Mouse (Mus musculus) urinary bladder, postnatal 10 days (tissue): ENCODE data around the gene Gm42791.

Experiments used
- DNase-seq: peaks from one replicate; pipeline ENCODE4 v3.0.0; 2022; ENCODE audit warnings: low spot score

Gm42791 gene

DNA sequence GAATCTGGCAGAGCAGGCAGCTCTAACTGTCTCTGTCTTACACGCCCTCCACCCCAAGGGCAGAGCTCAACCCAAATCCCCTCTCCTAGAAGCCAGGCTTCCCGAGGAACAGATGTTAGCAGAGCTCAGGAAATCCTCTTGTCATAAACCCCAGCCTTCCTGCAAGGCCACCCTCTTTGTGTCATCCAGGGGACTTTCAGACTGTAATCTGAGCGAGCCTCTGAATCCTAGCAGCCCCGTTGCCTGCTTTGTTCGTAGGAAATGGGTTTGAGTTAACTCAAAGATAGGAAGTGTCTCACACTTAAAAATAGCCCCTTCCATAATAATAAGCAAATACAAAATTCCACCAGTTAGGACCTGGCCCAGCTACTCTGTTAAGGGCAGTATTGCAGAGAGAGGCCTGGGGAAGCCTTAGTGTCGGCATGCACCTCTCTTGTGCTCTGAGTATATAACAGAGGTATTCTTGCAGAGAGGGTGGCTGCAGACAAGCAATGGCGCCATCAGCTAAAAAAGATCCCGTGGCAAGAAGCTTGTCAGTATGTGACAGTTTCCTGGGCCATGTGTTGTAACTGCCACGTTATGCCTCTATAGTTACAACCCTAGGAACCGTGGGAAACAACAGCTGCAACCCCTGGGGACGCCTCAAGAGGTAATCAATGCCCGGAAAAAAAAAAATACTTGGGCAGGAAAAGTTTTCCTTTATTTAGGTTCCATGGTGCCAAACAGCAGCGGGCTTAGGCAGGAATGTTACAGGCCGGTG is 17.1 kb downstream of the Gm42791 start:
- no peak for DNase-seq

DNA sequence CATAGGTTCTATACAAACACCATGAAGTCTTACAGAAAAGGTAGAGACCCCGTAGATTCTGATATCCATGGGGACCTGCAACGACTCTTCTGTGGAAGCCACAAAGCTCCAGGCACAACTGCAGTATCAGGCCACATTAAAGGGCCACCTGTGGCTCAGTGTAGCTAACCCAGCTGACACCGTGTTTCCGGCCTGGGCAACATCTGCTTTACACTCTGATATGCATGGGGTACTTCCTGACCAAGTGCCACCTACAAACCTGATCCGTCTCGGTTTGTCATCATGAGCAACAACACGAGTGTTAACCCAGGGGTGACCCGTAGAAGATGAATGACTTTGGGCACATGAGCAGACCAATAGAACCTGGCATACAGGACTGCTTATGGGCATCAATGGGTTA is 18.1 kb downstream of the Gm42791 start:
- DNase-seq, result no peak

DNA sequence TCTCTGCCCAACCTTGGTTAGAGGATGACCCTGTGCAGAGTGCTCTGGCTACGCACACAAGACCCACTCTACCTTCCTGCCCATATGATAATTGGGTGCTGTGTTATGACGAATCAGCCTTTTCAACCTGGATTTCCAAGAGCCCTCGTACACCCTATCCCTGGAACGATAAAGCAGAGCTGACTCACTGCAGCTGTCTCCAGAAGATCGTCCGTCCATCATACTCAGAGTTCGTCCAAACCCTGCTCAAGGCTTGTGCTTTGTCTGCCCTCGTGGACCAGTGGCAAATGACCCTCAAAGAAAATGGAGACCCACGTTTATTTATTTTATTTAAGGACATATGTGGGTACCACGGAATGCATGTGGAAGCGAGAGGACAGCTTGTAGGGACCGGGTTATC is 19.9 kb downstream of the Gm42791 start:
- no peak for DNase-seq

DNA sequence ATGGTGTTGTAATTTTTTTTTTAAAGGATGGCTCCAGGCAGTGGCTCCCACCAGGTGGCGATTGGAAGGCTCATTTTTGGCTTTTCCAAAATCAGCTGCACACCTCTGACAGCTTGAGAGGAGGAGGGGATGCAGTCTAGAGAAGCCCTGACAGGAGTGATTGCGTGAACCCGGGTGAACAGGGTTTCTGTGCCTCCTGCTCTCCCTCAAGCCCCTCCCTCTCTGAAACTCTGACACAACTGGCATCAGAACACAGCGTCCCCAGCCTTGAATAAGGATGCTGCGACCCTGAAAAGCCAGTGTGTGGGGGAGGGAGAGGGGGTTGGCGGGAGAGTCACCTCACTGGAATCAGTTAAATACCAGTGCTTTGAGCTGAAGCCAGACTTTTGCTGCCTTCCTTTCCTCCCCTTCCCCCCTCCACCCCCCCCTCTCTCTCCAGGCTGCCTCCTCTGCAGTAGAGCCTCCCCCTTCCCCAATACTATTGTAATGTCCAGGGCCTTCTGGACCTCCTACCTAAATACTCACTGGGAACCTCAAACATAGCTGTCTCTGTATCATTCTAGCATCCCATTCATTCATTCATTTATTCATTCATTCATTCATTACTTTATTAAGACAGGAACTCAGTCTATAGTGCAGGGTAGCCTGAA is 21.8 kb downstream of the Gm42791 start:
- DNase-seq, result no peak

DNA sequence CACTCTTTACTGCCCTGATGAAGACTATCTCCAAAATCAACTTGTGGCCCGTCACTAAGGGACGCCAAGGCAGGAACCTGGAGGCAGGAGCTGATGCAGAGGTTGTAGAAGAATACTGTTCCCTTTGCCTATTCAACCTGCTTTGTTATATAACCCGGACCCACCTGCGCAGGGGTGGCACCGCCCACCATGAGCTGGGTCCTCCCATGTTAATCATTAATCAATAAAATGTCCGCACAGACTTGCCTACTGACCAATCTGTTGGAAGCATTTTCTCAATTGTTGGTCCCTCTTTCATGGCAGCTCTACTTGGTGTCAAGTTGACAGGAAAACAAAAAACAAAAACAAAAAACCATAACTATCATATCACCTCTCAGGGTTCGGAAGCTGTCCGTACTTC is 22.8 kb downstream of the Gm42791 start:
- DNase-seq, result no peak

DNA sequence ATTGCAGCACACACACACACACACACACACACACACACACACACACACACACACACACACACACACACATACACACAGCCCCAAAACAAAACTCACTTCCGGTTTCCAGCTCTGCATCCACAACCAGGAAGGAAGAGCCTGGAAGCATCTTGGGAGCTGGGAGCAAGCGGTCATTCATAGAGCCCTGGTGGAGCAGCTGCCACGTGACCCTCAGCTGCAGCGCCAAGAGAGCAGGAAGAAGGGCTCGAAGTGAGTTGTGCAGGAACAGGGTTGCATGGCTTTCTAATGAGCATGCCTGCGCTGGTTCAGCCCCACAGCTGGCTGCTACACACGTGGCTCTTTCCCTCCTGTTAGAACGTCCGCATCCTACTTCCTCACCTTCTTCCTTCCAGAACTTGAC is 25.3 kb downstream of the Gm42791 start:
- no peak for DNase-seq

DNA sequence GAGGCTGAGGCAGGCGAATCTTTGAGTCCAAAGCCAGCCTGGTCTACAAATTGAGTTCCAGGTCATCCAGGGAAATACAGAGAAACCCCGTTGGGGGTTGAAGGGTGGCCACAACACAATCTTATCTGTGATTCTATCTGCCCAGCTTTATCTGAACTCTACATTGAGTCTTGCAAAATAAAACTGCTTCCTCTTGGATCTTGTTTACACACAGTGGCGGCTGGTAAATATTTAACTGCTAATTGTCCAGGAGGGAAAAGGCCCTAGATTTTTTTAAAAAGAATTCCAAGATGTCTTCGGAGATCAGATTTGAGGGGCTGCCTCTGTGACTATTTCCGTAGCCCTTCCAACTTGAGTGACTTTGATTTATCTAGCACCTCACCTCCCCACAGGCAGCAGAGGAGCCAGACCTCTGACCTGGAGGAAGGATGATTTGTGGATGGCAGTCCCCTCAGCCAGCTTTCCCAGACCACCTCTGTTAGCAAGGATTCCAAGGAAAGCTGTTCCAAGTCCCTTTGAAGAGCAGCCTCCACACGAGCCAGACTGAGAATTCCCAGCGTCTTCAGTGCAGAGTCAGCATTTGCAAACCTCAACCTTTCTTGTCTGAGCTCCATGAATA is 25.9 kb downstream of the Gm42791 start:
- DNase-seq, result no peak

DNA sequence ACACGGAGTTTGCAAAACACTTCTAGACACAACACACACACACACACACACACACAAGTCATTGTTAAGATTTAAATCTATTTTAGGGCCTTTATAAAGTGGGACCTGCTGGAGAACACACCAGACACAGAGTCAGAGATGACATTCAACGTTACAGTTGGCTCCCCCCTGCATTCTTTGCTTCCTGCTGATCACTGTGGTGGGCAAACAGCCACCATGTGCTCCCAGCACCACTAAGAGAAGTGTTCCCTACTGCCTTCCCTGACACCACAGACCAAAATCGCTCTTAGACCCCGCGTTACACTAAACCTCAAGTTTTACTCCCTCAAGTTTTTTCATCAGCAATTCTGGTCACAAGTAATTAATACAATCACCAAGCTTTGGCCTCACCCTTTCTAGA is 26.8 kb downstream of the Gm42791 start:
- DNase-seq, result no peak

DNA sequence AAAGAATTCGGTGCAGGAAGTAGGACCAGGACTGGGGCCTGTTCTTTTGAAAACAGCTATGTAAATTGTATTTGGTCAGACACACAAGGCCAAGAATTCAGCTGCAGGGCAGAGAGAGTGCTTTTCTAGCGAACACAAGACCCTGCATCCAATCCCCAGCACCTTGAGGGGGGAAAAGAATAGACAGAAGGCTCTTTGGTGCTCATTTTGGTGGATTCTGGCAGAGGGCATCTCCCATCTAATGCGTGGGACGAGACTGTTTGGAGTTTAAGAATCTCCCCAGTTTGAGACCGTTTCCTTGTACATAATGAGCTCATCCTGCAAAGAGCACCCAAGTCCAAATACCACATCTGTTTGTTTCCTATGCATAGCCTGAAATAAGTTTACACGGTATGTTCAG is 28.6 kb downstream of the Gm42791 start:
- no peak for DNase-seq

DNA sequence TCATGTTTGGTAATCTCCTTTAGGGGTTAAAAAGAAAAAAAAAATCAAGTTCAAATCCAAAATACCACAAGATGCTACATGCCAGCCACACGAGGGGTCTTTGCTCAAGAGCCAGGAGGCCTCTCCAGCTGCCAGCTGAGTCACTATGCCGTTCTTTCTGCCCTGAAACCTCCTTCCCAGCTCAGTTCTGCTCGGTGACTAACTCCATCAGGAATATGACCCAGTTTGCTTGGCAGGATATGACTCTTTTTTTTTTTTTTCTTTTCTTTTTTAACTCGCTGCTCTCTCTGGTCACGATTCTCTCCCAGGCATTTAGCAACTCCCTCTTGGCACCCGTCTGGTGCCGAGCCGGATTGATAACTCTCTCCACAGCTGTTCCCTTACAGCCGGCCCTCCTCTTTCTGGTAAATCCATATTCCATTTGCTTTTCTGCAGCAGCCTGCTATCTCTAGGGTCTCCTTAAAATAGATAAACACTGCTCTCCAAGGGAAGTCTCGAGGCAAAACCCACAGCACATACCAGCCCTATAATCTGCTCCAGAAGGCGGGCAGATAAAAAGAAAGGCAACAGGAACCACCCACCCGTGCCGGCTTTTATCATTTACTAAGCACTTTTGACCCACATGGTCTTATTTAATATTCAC is 29.1 kb downstream of the Gm42791 start:
- DNase-seq, result no peak

DNA sequence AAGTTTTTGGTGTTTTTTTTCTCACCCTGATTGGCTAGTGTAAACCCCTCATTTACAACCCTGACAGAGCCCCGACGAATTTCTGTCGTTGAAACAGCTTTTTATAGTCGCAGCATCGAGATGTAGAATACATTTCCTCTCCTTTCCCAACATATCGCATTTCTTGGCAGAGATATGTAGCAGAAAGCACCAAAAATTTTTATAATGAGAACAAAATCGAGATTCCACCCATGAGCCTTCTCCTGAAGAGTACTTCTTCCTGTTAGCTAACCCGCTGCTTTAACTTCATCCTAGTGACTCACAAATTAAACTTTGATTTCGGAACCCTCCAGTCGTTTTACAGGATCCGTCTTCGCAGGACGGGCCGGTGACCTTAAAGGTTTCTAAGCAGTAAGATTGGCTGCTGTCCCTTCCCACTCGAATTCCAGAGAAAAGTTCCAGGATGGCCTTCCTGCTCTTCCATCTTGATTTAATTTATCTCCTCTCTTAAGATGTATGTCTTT is 29.8 kb downstream of the Gm42791 start:
- no peak for DNase-seq

DNA sequence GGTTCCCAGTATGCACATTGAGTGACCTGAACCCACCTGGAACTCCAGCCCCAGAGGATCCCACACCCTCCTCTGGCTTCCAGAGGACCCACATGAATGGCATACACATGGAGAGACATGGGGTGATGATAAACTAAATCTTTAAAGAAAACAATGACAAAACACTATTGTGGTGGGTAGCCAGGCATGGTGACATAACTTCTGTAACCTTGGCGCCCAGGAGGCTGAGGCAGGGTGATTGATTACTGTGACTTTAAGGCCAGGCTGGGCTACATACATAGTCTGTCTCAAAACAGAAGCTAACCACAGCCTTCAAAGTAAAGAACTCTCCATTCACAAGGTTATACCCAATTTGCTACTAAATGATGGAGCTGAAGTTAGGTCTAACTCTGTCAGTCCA is 30.7 kb downstream of the Gm42791 start:
- DNase-seq, result no peak

DNA sequence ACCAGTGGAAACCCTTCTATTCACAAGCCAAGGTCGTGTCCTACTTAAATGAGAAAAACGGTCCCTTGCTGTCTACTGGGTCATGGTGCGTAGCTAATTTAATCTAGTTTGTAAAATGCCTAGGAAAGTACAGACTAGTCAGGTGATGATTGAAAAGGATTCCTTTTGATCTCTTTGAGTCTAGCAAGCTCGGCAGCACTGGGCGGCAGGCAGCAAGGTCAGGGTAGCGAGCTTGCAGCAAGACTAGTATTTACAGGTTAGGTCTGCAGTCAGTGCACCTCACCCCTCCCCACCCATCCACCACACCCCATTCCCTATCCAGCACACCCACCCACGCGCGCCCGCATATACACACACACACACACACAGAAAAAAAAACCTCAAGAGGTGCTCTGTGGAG is 34.7 kb downstream of the Gm42791 start:
- no peak for DNase-seq

DNA sequence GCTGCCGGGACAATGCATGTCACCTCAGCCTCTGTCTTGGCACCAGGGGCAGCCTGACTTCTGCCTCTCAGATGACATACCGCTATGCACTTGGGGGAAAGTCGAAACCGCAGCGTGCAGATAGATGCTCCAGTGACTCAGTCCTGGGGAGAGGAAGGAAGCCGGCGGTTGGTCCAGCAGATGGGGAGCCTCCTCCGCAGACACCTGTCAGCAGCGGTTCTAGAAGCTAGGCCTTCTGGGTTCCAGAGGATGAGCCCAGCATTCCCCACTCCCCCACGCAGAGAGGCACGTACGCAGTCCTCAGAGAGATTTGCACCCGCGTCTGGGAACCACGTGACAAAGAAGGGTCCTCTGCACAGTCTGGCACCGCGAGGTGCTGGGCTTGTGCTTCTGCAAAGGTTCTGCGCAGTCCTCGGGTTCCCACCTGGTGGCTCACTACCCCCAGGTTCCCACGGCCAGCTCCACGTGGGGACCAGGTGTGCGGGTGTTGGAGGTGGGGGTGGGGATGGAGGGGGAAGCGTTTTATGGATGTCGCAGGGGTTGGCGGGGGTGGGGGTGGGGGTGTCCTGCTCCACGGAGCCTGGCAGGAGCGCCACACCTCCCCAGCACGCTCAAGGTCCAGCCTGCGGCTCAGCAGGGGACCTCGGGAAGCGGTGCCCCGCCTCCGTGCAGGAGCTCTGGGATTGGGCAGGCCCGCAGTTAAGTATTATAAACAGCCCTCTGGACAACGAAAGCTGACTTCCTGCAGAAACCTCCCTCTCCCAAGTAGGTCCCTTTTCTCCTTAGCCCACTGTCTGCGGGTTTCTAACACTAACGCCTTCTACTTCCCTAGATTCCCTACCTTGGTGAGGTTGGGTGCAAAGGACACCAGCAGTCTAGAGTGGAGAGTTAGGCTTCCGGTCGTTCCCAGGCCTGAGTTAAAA is 35.6 kb downstream of the Gm42791 start:
- DNase-seq, result no peak

DNA sequence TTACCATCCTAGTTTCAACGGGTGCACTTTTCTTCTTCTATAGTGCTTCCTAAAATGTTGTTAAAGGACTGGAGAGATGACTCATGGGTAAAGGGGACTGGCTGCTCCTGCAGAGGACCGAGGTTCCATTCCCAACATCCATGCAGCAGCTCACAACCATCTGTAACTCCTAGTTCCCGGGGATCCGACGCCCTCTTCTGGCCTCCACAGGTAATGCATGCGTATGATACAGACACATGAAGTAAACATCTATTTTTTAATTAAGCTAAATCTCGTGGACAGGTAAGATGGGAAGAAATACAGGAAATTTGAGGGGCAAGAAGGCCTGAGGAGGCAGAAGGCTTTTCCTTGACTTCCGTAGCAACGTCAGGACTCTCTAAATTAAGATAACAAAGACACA is 36.6 kb downstream of the Gm42791 start:
- no peak for DNase-seq

DNA sequence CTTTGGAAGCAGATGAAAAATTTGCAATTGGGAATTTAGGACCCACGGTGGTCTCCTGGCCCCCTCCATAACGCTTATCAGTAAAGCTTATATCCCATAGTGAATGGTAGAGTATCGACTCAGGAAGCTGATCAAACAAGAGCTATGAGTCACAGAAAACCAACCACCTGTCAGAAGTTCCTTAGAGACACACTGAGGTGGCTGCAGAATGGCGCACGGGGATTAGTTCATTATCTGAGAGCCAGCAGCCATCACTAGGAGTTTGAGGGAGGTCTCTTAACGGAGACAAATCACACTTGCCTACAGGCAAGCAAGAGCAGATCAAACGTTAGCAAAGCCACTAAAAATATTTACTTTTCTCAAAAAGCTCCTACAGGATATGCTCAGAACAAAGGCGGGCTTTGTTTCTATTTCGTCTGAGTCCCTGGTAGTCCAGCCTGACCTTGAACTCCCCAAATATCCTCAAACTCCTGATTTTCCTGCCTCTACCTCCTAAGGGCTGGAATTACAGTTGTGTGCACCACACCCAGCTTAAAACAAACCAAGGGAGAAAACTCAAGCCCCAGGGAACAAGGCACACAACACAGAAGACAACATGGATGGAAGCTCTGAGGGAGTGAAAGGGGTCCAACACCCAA is 37.9 kb downstream of the Gm42791 start:
- no peak for DNase-seq

DNA sequence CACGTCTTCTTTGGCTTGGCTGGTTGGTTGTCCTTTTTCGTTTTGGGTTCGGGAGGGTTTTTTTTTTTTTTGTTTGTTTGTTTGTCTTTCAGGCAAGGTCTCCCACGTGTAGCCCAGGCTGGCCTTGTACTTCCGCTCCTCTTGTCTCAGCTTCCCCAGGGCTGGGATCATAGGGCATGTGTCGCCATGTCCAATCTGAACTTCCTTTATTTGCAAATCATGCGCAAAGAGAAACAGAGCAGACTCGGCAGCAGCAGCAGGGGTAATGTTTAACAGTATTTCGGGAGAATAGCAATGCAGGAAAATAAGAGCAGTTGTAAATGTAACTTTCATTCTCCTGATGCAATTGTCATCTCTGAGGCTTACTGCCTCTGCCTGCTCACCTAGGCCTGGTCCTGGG is 38.9 kb downstream of the Gm42791 start:
- no peak for DNase-seq

DNA sequence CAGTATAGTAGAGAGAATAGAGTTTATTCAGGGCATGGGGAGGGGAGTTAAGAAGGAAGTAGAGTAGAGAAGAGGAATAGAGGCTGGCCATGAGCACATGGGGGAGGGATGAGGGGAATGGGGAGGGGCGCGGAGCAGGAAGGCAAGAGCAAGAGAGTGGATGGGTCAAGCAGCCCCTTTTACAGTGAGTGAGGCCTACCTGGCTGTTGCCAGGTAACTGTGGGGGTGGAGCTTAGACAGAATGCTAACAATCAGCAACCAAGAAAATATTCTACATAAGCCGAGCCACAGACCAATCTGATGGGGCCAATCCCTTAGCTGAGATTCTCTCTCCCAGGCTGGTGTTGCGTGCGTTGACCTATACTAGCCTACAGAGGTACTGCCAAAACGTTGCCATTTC is 39.4 kb downstream of the Gm42791 start:
- DNase-seq, result no peak

DNA sequence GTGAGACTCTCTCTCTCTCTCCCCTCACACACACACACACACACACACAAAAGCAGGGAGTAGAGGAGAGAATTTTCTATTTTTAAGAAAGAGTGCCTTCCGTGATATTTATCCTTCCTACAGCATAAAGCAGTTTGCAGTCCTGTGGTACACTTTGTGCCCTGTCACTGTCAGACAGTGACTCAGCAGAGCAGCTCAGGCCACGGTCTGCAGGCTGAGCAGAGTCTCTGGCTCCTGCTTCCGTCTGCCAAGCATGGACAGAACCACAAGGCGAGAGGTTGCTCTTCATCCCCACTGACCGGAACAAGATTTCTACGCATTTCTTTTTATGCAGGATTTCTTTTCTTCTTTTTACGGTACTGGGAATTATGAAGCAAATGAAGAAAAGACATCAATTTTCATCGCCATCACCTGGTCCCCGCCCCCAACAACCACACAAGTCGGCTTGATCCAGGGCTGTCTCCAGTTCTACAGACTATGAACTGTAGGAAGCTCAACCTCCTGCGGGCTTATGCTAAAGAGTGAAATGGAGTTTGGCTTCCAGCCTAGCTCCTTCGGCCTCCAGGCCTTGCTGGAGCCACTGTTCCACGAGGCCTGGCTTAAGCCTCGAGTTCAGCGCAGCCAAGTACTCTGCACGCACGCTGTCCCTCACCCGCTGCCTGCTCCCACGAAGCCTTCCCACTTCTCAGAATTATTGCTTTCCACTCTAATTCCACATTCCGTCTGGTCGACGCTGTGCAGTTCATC is 40.5 kb downstream of the Gm42791 start:
- no peak for DNase-seq

DNA sequence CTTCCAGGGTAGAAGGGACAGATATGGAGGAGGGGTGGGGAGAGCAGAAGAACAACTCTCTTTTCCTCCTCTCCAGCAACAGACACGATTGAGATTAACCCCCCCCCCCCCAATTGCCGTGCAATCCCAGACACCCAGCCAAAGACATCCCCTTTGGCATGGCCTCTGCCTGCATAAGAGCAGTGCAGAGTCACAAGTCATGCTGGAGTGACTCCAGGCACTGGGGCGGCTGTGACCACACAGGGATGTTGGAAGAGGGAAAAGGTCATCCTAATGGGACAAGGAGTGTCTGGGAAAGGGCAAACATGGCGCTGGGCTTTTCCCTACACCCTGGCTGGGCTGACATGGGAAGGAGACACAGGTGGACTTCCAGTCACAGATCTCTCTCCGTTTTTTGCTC is 41.8 kb downstream of the Gm42791 start:
- DNase-seq, result no peak

DNA sequence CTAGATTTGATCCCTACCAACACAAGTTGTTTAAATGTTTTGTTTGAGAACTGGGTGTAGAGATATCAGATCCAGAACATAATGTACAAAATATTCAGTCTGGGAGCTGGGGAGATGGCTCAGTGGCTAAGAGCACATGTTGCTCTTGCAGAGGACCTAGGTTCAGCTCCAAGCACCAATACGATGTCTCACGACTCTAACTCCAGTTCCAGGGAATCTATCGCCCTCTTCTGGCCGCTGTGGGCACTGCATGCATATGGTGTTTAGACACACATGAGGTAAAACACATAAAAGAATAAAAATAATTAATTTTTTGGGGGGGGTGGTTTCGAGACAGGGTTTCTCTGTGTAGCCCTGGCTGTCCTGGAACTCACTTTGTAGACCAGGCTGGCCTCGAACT is 42.5 kb downstream of the Gm42791 start:
- no peak for DNase-seq
